Mouse (Mus musculus) myocyte (in vitro differentiated cells): Measurements from ENCODE around the gene Tmem54. TPM values are rescaled to one million over a fixed set of nuclear protein-coding genes. Genes with fewer than 3 reads are reported as not detected.
A peak's percentile ranks its signal among the peaks of the same experiment; 100 is the strongest.

ENCODE experiments used
- H3K27me3 ChIP-seq: one replicate; pipeline ENCODE4 v1.6.1; 2011; ENCODE audit not compliant: control insufficient read depth, insufficient read depth, insufficient read length
- H3K36me3 ChIP-seq: one replicate; pipeline ENCODE4 v1.6.1; 2011; ENCODE audit not compliant: control insufficient read depth, insufficient read depth
- H3K4me2 ChIP-seq: one replicate; pipeline ENCODE4 v1.6.1; 2011; ENCODE audit warnings: low read depth, control low read depth
- H3K4me3 ChIP-seq: one replicate; pipeline ENCODE4 v1.5.1; 2011; ENCODE audit warnings: mild to moderate bottlenecking, control low read depth, moderate library complexity
- H3K79me2 ChIP-seq: one replicate; pipeline ENCODE4 v1.6.1; 2011; ENCODE audit not compliant: control insufficient read depth, insufficient read depth
- H3ac ChIP-seq: one replicate; pipeline ENCODE4 v1.6.1; 2011; ENCODE audit not compliant: control insufficient read depth, insufficient read length
- CEBPB ChIP-seq: IDR thresholded peaks from 2 replicates; pipeline ENCODE4 v1.6.1; 2011; ENCODE audit warnings: mild to moderate bottlenecking, moderate library complexity; ENCODE audit not compliant: poor library complexity, insufficient read depth, severe bottlenecking
- E2F4 ChIP-seq: IDR thresholded peaks from one replicate; pipeline ENCODE4 v1.6.1; 2011; ENCODE audit warnings: mild to moderate bottlenecking, control low read depth, moderate library complexity; ENCODE audit not compliant: insufficient read depth
- MAX ChIP-seq: IDR thresholded peaks from one replicate; pipeline ENCODE4 v1.6.1; 2011; ENCODE audit warnings: low read depth, mild to moderate bottlenecking, control low read depth
- MYOD1 ChIP-seq, 3 experiments: IDR thresholded peaks; one replicate each; pipeline ENCODE4 v1.6.1; 2011; ENCODE audit warnings: control low read depth in 2 of 3, low read depth in 2 of 3, mild to moderate bottlenecking in 2 of 3, moderate library complexity in 1 of 3; ENCODE audit not compliant: insufficient read length in 2 of 3, control insufficient read depth in 1 of 3
- MYOG ChIP-seq, 3 experiments: IDR thresholded peaks; one replicate each; pipeline ENCODE4 v1.6.1; 2011; ENCODE audit warnings: control low read depth in 2 of 3, low read depth in 2 of 3, mild to moderate bottlenecking in 2 of 3; ENCODE audit not compliant: insufficient read length in 2 of 3, control insufficient read depth in 1 of 3, insufficient read depth in 1 of 3
- POLR2A ChIP-seq: IDR thresholded peaks from one replicate; pipeline ENCODE4 v1.6.1; 2011; ENCODE audit warnings: low read depth, mild to moderate bottlenecking, control low read depth, moderate library complexity; ENCODE audit not compliant: insufficient read length
- POLR2AphosphoS2 ChIP-seq: IDR thresholded peaks from one replicate; pipeline ENCODE4 v1.6.1; 2011; ENCODE audit warnings: low read depth, control low read depth; ENCODE audit not compliant: insufficient read length
- REST ChIP-seq: IDR thresholded peaks from one replicate; pipeline ENCODE4 v1.6.1; 2011; ENCODE audit warnings: mild to moderate bottlenecking, control low read depth, moderate library complexity; ENCODE audit not compliant: insufficient read depth, insufficient read length
- SRF ChIP-seq: IDR thresholded peaks from one replicate; pipeline ENCODE4 v1.6.1; 2011; ENCODE audit warnings: low read depth; ENCODE audit not compliant: control insufficient read depth, insufficient read length
- TCF12 ChIP-seq: IDR thresholded peaks from one replicate; pipeline ENCODE4 v1.6.1; 2011; ENCODE audit warnings: mild to moderate bottlenecking, control low read depth; ENCODE audit not compliant: poor library complexity, insufficient read depth, severe bottlenecking
- TCF3 ChIP-seq: IDR thresholded peaks from one replicate; pipeline ENCODE4 v1.6.1; 2011; ENCODE audit warnings: low read depth, control low read depth; ENCODE audit not compliant: insufficient read length
- USF1 ChIP-seq: IDR thresholded peaks from one replicate; pipeline ENCODE4 v1.6.1; 2011; ENCODE audit warnings: low read depth, mild to moderate bottlenecking, control low read depth, moderate library complexity
- polyA plus RNA-seq: library from polyadenylated mRNA; unstranded; fragments of >200 nt; fragmentation: generic; extraction: Trizol; gene quantifications from one replicate; pipeline ENCODE4 v1.2.1, GENCODE M21; 2012; ENCODE audit warnings: missing spikeins

The Tmem54 gene
- polyA plus RNA-seq, 1 experiment = 0.41 TPM

DNA sequence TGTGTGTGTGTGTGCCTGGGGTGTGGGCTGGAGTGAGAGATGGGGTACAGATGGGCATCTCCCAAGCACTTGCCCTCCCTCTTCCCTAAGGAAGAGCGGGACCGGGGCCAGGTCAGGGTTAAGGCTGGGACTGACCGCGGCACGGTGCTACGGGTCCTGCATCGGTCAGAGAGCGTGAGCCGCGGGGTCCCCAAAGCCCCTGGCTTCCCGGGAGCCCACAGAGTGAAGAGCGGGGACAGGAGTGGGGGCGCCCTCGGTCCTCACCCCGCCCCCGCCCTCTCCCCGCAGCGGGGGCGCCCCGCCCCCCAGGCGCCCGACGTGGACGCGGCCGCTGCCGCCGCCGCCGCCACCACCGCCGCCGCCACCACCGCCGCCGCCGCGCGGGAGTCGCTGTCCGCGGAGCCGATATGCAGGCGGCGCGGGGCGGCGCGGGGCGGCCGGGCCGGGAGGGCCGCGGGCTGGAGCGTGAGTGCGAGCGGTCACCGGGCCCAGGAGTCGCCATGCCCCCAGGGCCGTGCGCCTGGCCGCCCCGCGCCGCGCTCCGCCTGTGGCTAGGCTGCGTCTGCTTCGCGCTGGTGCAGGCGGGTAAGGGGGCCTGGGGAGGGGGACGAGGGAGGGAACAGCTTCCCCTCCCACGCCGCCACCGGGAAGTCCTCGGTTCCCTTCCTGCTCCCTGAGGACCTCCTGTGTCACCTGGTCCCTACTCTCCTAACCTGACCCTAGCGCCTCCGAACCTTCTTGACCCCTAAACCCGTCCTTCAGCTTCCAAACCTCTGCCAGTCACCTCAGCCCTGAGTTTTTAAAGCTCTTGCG, 31.4 kb downstream of the Tmem54 start, which contains the start of gene Fndc5:
Fndc5 (plus strand) TSS at position 421 of the 813 bp plus-strand sequence.
- peaks cover 9% of the 10 kb centered on the region for H3K27me3 ChIP-seq
- no peaks in the 10 kb centered on the region for H3K79me2 ChIP-seq
- H3ac ChIP-seq = peak within 1 kb of the TSS; percentile 42
- TF ChIP-seq MAX = no peak
- TF ChIP-seq TCF12 = no peak
- no peak for TF ChIP-seq MYOD1 (IDR thresholded peaks at IDR 0.05; ENCODE audit: control insufficient read depth in 1 of 3, insufficient read length in 2 of 3, low read depth in 2 of 3)
- TF ChIP-seq USF1 = no peak
- TF ChIP-seq POLR2A = no peak
- no peak for TF ChIP-seq REST
- TF ChIP-seq SRF = no peak
- TF ChIP-seq TCF3 = no peak
- TF ChIP-seq E2F4 = no peak
- TF ChIP-seq CEBPB = no peak
- TF ChIP-seq MYOG (IDR thresholded peaks at IDR 0.05; ENCODE audit: control insufficient read depth in 1 of 3, insufficient read depth in 1 of 3, insufficient read length in 2 of 3, low read depth in 2 of 3) = no peak
- no peak for TF ChIP-seq POLR2AphosphoS2
- H3K4me3 ChIP-seq = peak within 1 kb of the TSS; percentile 16
- H3K4me2 ChIP-seq = peak within 1 kb of the TSS; percentile 58
- H3K36me3 ChIP-seq = no peaks in the 10 kb centered on the region

DNA sequence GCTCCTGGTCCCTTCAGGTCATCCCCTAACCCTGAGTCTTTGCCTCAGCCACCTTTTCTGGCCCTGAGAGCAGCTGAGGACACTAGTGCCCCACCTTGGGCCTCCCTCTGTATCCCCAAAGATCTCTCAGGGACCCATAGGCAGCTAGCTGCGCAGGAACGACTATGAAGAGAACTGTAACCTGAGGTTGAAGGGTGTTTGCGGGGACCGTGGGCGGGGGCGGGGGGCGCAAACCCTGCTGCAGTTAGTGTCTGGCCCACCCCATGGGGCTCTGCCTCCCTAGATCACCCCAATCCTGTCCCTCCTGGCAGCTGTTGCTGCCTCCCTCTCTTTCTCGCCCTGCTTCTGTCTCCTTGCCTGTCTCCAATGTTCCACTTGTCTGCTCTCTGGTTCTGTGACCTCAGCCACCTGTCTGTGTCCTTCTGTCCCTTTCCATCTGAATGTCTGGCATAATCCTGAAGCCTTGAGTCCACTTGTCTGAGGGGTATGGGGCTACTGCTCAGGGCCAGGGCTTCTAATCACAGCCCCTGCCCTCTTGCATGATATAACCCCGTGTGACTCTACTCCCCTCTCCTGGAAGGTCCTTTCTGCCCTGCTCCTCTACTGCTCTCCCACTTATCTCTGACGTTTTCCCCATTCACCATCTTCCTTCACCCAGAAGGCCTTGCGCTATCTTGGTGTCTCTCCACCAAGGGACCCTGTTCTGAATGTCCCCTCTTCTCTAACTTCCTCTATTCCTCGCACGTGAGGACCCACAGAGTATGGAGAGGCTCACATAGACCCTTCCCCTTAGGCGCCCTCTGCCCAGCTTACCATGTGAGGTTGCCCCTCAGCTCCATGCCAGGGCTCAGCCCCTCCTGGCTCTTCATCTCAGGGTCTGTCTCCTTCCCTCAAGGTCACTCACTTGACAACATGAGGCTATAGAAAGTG, 32.3 kb downstream of the Tmem54 start:
- Histone ChIP-seq H3K27me3 (peaks cover 9% of the 10 kb centered on the region), H3ac (peak overlapping the region; percentile 42), H3K4me3 (peak overlapping the region; percentile 16), H3K36me3 (no peaks in the 10 kb centered on the region), H3K79me2 (no peaks in the 10 kb centered on the region), H3K4me2 (peak overlapping the region; percentile 56)
- TF ChIP-seq CEBPB (no peak), MYOD1 (IDR thresholded peaks at IDR 0.05; ENCODE audit: control insufficient read depth in 1 of 3, insufficient read length in 2 of 3, low read depth in 2 of 3) (peak; percentile 31 to 91 (median 87)), POLR2A (peak; percentile 14), MAX (no peak), POLR2AphosphoS2 (peak; percentile 9), TCF12 (peak; percentile 57), REST (no peak), MYOG (IDR thresholded peaks at IDR 0.05; ENCODE audit: control insufficient read depth in 1 of 3, insufficient read depth in 1 of 3, insufficient read length in 2 of 3, low read depth in 2 of 3) (peak in 2 of 3 experiments; percentile 65 to 86)

DNA sequence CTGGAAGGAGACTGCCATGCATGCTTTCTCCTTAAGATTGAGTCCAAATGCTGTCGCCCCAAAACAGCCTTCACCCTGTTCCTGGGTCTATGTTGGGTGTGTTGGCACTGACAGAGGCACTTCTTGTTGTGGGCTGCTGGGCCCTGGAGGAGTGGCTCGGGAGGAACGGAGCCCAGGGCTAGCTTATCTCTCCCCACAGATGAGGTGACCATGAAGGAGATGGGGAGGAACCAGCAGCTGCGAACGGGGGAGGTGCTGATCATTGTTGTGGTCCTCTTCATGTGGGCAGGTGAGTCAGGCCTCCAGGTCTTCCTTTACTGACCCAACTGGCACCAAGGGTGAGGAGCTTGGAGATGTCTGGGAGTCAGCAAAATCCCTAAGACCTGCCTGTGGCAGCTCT, 34.3 kb downstream of the Tmem54 start:
- Histone ChIP-seq H3K36me3 (no peaks in the 10 kb centered on the region), H3K4me2 (no peak overlapping the region), H3K4me3 (no peak overlapping the region), H3ac (no peak overlapping the region), H3K79me2 (no peaks in the 10 kb centered on the region), H3K27me3 (peaks cover 9% of the 10 kb centered on the region)
- TF ChIP-seq E2F4 (no peak), MYOD1 (IDR thresholded peaks at IDR 0.05; ENCODE audit: control insufficient read depth in 1 of 3, insufficient read length in 2 of 3, low read depth in 2 of 3) (peak in 2 of 3 experiments; percentile 70 to 94), POLR2AphosphoS2 (no peak), TCF3 (peak; percentile 45), MYOG (IDR thresholded peaks at IDR 0.05; ENCODE audit: control insufficient read depth in 1 of 3, insufficient read depth in 1 of 3, insufficient read length in 2 of 3, low read depth in 2 of 3) (peak in 2 of 3 experiments; percentile 66 to 93)

DNA sequence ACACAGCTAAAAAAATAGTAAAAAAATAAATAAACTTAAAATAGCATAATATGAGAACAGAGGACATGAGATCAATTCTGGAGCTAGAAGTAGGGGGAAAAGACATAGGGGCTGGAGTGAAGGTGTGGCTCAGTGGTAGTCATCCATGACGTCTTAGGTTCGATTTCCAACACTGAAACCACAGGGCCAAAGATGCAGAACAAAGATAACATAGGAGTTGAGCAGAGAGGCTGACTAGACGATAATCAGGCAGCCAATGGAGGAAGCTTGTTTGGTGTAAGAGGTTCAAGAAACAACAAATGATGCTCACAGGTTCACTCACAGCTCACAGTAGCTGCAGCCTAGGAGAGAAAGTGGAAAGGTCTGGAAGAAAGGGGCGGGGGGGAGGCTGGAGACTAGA, 35.5 kb downstream of the Tmem54 start:
- H3K36me3 ChIP-seq = no peaks in the 10 kb centered on the region
- no peak overlapping the region for H3K4me2 ChIP-seq
- H3K4me3 ChIP-seq = no peak overlapping the region
- TF ChIP-seq MAX = no peak
- TF ChIP-seq SRF = no peak
- no peak for TF ChIP-seq CEBPB
- TF ChIP-seq MYOG (IDR thresholded peaks at IDR 0.05; ENCODE audit: control insufficient read depth in 1 of 3, insufficient read depth in 1 of 3, insufficient read length in 2 of 3, low read depth in 2 of 3) = no peak
- no peak for TF ChIP-seq POLR2AphosphoS2
- TF ChIP-seq REST = no peak
- peaks cover 9% of the 10 kb centered on the region for H3K27me3 ChIP-seq
- H3K79me2 ChIP-seq = no peaks in the 10 kb centered on the region
- no peak overlapping the region for H3ac ChIP-seq
